Mouse (Mus musculus) CH12.LX (cell line): Measurements from ENCODE around the gene Fchsd2. TPM values are rescaled to one million over a fixed set of nuclear protein-coding genes. Genes with fewer than 3 reads are reported as not detected.

Experiments used
- DNase-seq: peaks from one replicate; pipeline ENCODE4 v3.0.0-alpha.2; 2013; ENCODE audit errors: extremely low read depth
- H3K27ac ChIP-seq: 2 replicates; pipeline ENCODE4 v1.5.1; 2012; ENCODE audit warnings: low read depth, mild to moderate bottlenecking, control low read depth, moderate library complexity; ENCODE audit not compliant: insufficient read depth
- H3K27me3 ChIP-seq: replicated peaks from 2 replicates; pipeline ENCODE3; 2012; ENCODE audit warnings: inconsistent platforms
- H3K36me3 ChIP-seq, 2 experiments: replicated peaks in 1 of 2; 2 replicates each; pipeline versions ENCODE3 to v1.6.1; 2012; ENCODE audit warnings: inconsistent platforms in 1 of 2, low read length in 1 of 2, mild to moderate bottlenecking in 1 of 2, mixed read lengths in 1 of 2, moderate library complexity in 1 of 2; ENCODE audit not compliant: control insufficient read depth in 1 of 2, insufficient read depth in 1 of 2
- H3K4me1 ChIP-seq, 2 experiments: 2 replicates each; pipeline ENCODE4 v1.6.1; 2012; ENCODE audit warnings: inconsistent platforms in 1 of 2, moderate library complexity in 1 of 2; ENCODE audit not compliant: insufficient read depth in 2 of 2, control insufficient read depth in 1 of 2
- H3K4me2 ChIP-seq: 2 replicates; pipeline ENCODE4 v1.6.1; 2012; ENCODE audit warnings: low read depth, mild to moderate bottlenecking, control low read depth; ENCODE audit not compliant: poor library complexity, insufficient read depth, severe bottlenecking
- H3K4me3 ChIP-seq, 3 experiments: fragments of 150-350 bp in 1 of 3; sonication (generic) in 1 of 3; replicated peaks in 1 of 3; 2 replicates each; pipeline versions ENCODE3 to v1.5.1; 2011 to 2012; ENCODE audit warnings: low read depth in 2 of 3, low read length in 2 of 3, mild to moderate bottlenecking in 2 of 3, moderate library complexity in 2 of 3, control low read depth in 1 of 3, improper control_type of control experiment in 1 of 3, inconsistent platforms in 1 of 3, mixed read lengths in 1 of 3; ENCODE audit not compliant: poor library complexity in 1 of 3
- H3K79me2 ChIP-seq: replicated peaks from 2 replicates; pipeline ENCODE4 v1.6.1; 2012; ENCODE audit warnings: mild to moderate bottlenecking, moderate library complexity; ENCODE audit not compliant: control insufficient read depth, poor library complexity, insufficient read depth, severe bottlenecking; ENCODE audit errors: extremely low read depth
- H3K9ac ChIP-seq: 2 replicates; pipeline ENCODE4 v1.6.1; 2012; ENCODE audit warnings: low read depth, mild to moderate bottlenecking, control low read depth, moderate library complexity; ENCODE audit not compliant: insufficient read depth
- H3K9me3 ChIP-seq: replicated peaks from 2 replicates; pipeline ENCODE3; 2012; ENCODE audit warnings: low read length, inconsistent platforms, mixed read lengths
- CHD1 ChIP-seq: IDR thresholded peaks from 2 replicates; pipeline ENCODE4 v1.6.1; 2012; ENCODE audit warnings: low read depth, low read length, improper control_type of control experiment, inconsistent platforms
- ELF1 ChIP-seq: IDR thresholded peaks from 2 replicates; pipeline ENCODE4 v1.6.1; 2014; ENCODE audit warnings: low read depth, mild to moderate bottlenecking, inconsistent platforms, low read length, improper control_type of control experiment
- GABPA ChIP-seq: IDR thresholded peaks from 2 replicates; pipeline ENCODE4 v1.6.1; 2012; ENCODE audit warnings: low read depth, low read length, improper control_type of control experiment, inconsistent platforms; ENCODE audit not compliant: insufficient replicate concordance
- IRF4 ChIP-seq: IDR thresholded peaks from 2 replicates; pipeline ENCODE4 v1.6.1; 2014; ENCODE audit warnings: low read depth, mild to moderate bottlenecking, inconsistent platforms, low read length, improper control_type of control experiment
- JUN ChIP-seq: IDR thresholded peaks from 2 replicates; pipeline ENCODE4 v1.6.1; 2011; ENCODE audit warnings: low read depth, mild to moderate bottlenecking, low read length, improper control_type of control experiment, moderate library complexity; ENCODE audit not compliant: insufficient read depth
- MAFK ChIP-seq: IDR thresholded peaks from 2 replicates; pipeline ENCODE4 v1.6.1; 2011; ENCODE audit warnings: low read length, improper control_type of control experiment; ENCODE audit not compliant: insufficient replicate concordance
- MAZ ChIP-seq: IDR thresholded peaks from 2 replicates; pipeline ENCODE4 v1.6.1; 2012; ENCODE audit warnings: low read depth, mild to moderate bottlenecking, inconsistent platforms, low read length, improper control_type of control experiment, moderate library complexity
- MEF2A ChIP-seq: IDR thresholded peaks from 2 replicates; pipeline ENCODE4 v1.6.1; 2014; ENCODE audit warnings: low read depth, mild to moderate bottlenecking, inconsistent platforms, low read length, improper control_type of control experiment, borderline replicate concordance
- NELFE ChIP-seq: IDR thresholded peaks from 2 replicates; pipeline ENCODE4 v1.6.1; 2011; ENCODE audit warnings: low read depth, low read length, improper control_type of control experiment
- NRF1 ChIP-seq: IDR thresholded peaks from 2 replicates; pipeline ENCODE4 v1.6.1; 2014; ENCODE audit warnings: low read depth, mild to moderate bottlenecking, inconsistent platforms, low read length, improper control_type of control experiment, moderate library complexity
- POLR2AphosphoS2 ChIP-seq: IDR thresholded peaks from 2 replicates; pipeline ENCODE4 v1.6.1; 2011; ENCODE audit warnings: low read depth, low read length, improper control_type of control experiment
- dilution Hi-C: fragments of 300-500 bp; cut with MboI; formaldehyde crosslinking; loops from 2 replicates; pipeline ENCODE4 v1.14.3; 2020; ENCODE audit warnings: low sequenced_read_pairs; ENCODE audit not compliant: extremely low pct_unique_long_range_greater_than_20kb, extremely low pct_ligation_motif_present
- in situ Hi-C: fragments of 300-500 bp; cut with MboI; formaldehyde crosslinking; loops from 3 replicates; pipeline ENCODE4 v1.14.3; 2019; ENCODE audit warnings: low sequenced_read_pairs, low pct_ligation_motif_present, low pct_unique_long_range_greater_than_20kb, mixed read lengths
- polyA plus RNA-seq: library from polyadenylated mRNA; unstranded; fragments of >175 nt; gene quantifications from 2 replicates; pipeline ENCODE4 v1.2.1, GENCODE M21; 2012; ENCODE audit warnings: low read depth; ENCODE audit not compliant: insufficient read length
- total RNA-seq, 2 experiments: library from RNA; depleted of rRNA; stranded (reverse); fragments of 300-350 nt in 1 of 2; fragments of >200 nt in 1 of 2; gene quantifications; 2 replicates each; pipeline ENCODE4 v1.2.3; 2012 to 2014

The Fchsd2 gene
- total and polyA plus RNA-seq, 3 experiments, result 23.8 to 38.2 (median 25.5) TPM

GRCm38 (mm10) chr7:101319796-101320195 lies 227.1 kb downstream of the Fchsd2 start:
- no peak overlapping the region for H3K4me2 ChIP-seq
- dilution Hi-C loops, result no loop called here
- TF ChIP-seq MAZ (no peak), MAFK (peak; percentile 80)
- in situ Hi-C loops, result loop anchor here (5.0 kb wide), 1 partner anchor 33 kb away; no protein-coding TSS in a partner anchor
- no peaks in the 10 kb centered on the region for H3K36me3 ChIP-seq
- no peaks in the 10 kb centered on the region for H3K79me2 ChIP-seq
- no peak overlapping the region for H3K27ac ChIP-seq
- H3K9me3 ChIP-seq, result no peaks in the 10 kb centered on the region
- no peak for DNase-seq
- peaks cover 18 to 21% of the 10 kb centered on the region in 2 experiments for H3K4me1 ChIP-seq
- H3K27me3 ChIP-seq, result peaks cover 46% of the 10 kb centered on the region
- no peak overlapping the region for H3K9ac ChIP-seq
- no peak overlapping the region for H3K4me3 ChIP-seq

DNA sequence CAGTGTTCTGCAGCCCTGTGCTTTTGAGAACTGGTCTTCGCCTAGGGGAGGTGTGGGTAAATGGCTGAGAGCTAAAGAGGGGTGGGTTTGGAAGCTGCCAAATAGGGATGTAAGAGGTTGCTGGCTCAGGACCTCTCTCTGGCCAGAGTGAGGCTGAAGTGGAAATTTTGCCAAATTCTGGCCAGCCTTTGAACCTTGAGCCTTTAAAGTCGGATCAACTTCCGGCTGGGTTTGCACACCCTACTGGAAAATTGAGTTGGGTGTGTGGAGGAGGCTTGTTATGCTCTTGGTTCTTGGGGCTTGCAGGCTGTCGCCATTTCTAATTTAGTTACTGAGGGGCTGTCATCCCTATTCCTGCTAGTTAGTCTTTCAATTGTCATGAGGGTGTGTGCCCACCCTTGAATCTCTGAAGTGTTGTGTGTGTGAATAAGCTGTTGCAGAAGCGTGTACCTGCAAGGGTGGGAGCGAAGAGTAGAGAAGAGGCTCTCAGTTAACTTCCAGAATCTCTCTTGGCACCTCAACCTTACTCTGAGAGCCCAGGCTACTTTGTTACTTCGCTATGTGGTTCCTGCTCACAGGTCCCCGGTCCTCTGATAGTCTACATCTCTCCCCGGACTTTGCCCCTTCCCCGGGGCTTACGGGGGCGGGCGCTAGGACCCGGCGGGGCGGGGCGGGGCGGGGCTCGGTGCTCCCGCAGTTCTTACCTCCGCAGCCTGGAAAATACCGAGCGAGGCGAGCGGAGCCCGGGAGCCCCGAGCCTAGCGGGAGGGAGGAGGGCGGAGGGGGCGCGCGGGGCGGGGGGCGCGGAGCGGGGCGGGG lies 227.9 kb downstream of the Fchsd2 start:
- H3K36me3 ChIP-seq, result no peaks in the 10 kb centered on the region
- H3K4me1 ChIP-seq, result peaks cover 18 to 21% of the 10 kb centered on the region in 2 experiments
- peaks cover 44% of the 10 kb centered on the region for H3K27me3 ChIP-seq
- peak overlapping the region; percentile 57 for H3K9ac ChIP-seq
- TF ChIP-seq IRF4, result no peak
- TF ChIP-seq NRF1, result no peak
- no peak for TF ChIP-seq CHD1
- no peak for TF ChIP-seq POLR2AphosphoS2
- TF ChIP-seq JUN, result no peak
- TF ChIP-seq ELF1, result no peak
- TF ChIP-seq GABPA, result no peak
- TF ChIP-seq MEF2A, result 0 out of 2 replicates have a peak, but pooled peaks have one; percentile 12
- 0 out of 2 replicates have a peak, but pooled peaks have one; percentile 19 for TF ChIP-seq NELFE
- TF ChIP-seq MAZ, result no peak; the same call in none of the 2 replicates
- H3K27ac ChIP-seq, result no peak overlapping the region
- no peak for DNase-seq
- H3K4me2 ChIP-seq, result peak overlapping the region; percentile 97
- H3K9me3 ChIP-seq, result no peaks in the 10 kb centered on the region
- H3K4me3 ChIP-seq, result peak overlapping the region; percentile 45 to 66 (median 46)
- no peaks in the 10 kb centered on the region for H3K79me2 ChIP-seq
- in situ Hi-C loops, result no loop called here
- dilution Hi-C loops, result no loop called here
